Mouse (Mus musculus): ENCODE data around the gene Spaar. TPM values are rescaled to one million over a fixed set of nuclear protein-coding genes. Genes with fewer than 3 reads are reported as not detected.

Spaar gene
- 0.04 TPM in 1 of 2 replicates, not detected in the other for polyA plus RNA-seq (2015; fragmentation: Nextera tagmentation; extraction: Ambion mirVana)

DNA sequence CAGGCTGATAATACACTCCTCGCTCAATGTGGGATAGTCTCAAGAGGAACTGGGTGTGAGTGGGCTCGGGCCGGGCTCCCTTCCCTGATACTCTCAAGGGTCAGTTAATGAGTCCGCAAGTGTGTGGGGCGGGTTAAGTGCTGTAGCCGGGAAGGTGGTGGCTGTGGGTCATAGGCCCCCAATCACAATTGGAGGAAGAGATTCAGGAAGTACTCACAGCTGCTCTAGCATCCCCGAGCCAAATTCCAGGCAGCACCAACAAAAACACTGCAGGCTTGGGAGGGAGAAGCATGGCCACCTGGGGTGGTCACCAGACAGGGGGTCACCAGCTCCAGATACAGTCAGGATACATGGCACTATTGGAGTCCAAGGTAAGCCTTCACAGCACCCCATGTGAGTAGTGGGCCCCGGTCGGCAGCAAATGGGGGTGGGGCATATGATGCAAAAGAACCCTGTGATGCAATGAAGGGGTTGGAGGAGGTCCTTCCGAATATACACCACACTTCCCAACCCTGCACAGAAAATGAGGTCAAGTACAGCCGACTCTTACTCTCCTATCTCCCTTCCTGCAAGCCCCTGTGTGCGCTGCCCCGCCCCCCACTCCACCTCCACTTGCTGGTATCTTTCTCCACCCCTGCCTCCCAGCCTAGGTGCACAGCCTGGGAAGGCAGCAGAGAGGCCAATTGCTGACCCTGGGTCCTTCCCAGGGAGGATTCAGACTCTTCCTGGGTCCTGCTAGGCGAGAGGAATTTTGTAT, at the start of gene Spaar:
Spaar (plus strand) TSS at position 241 of the 757 bp plus-strand sequence.
- no peak for ATAC-seq
- Histone ChIP-seq H3K4me2 (ENCODE audit: low read length) (no peak within 1 kb of the TSS), H3K36me3 (ENCODE audit: control insufficient read depth, insufficient read depth, low read length) (no peaks in the 10 kb centered on the region), H3K27me3 (replicated peaks; ENCODE audit: control insufficient read depth, insufficient read depth, low read length) (no peaks in the 10 kb centered on the region), H3K9me3 (ENCODE audit: control insufficient read depth, low read length) (no peaks in the 10 kb centered on the region), H3K4me3 (ENCODE audit: low read length) (no peak within 1 kb of the TSS), H3K27ac (ENCODE audit: low read depth, low read length) (no peak within 1 kb of the TSS), H3K4me1 (ENCODE audit: control insufficient read depth, insufficient read depth, low read depth, low read length) (no peaks in the 10 kb centered on the region), H3K9ac (ENCODE audit: low read depth, low read length) (no peak within 1 kb of the TSS)
- WGBS, result 72% methylated on average over 14 of the region's 14 CpGs

DNA sequence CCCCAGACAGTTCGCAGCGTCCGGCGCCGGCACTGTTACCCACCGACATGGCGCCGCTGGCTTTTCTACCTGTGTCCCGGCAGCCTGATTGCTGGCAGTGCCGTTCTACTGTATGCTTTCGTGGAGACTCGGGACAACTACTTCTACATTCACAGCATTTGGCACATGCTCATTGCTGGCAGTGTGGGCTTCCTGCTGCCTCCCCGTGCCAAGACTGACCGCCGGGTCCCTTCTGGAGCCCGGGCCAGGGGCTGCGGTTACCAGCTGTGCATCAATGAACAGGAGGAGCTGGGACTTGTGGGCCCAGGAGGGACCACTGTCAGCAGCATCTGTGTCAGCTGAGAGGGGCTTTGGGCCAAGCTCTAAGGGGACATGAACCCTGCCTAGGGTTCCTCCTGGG, 39.8 kb upstream of the Spaar start:
- whole genome bisulfite sequencing, result 89% methylated on average over 17 of the region's 17 CpGs
- Histone ChIP-seq H3K4me2 (ENCODE audit: low read length) (no peak overlapping the region), H3K4me3 (ENCODE audit: low read length) (no peak overlapping the region), H3K27ac (ENCODE audit: low read depth, low read length) (no peak overlapping the region), H3K9ac (ENCODE audit: low read depth, low read length) (no peak overlapping the region), H3K36me3 (ENCODE audit: control insufficient read depth, insufficient read depth, low read length) (peaks cover 26% of the 10 kb centered on the region), H3K27me3 (replicated peaks; ENCODE audit: control insufficient read depth, insufficient read depth, low read length) (no peaks in the 10 kb centered on the region), H3K4me1 (ENCODE audit: control insufficient read depth, insufficient read depth, low read depth, low read length) (no peaks in the 10 kb centered on the region), H3K9me3 (ENCODE audit: control insufficient read depth, low read length) (no peaks in the 10 kb centered on the region)
- ATAC-seq, result no peak

- Histone ChIP-seq H3K4me1 (ENCODE audit: control insufficient read depth, insufficient read depth, low read depth, low read length) (no peaks in the 10 kb centered on the region), H3K27me3 (replicated peaks; ENCODE audit: control insufficient read depth, insufficient read depth, low read length) (no peaks in the 10 kb centered on the region), H3K36me3 (ENCODE audit: control insufficient read depth, insufficient read depth, low read length) (peaks cover 18% of the 10 kb centered on the region), H3K27ac (ENCODE audit: low read depth, low read length) (no peak overlapping the region), H3K4me3 (ENCODE audit: low read length) (no peak overlapping the region), H3K4me2 (ENCODE audit: low read length) (no peak overlapping the region), H3K9ac (ENCODE audit: low read depth, low read length) (no peak overlapping the region), H3K9me3 (ENCODE audit: control insufficient read depth, low read length) (no peaks in the 10 kb centered on the region)
- no peak for ATAC-seq
- WGBS, result 89% methylated on average over 5 of the region's 5 CpGs
Measured at GRCm38 (mm10) chr4:43691026-43691425, 38.8 kb upstream of the Spaar start.

GRCm38 (mm10) chr4:43693806-43694241, 36.0 kb upstream of the Spaar start:
- Histone ChIP-seq H3K9ac (ENCODE audit: low read depth, low read length) (no peak overlapping the region), H3K9me3 (ENCODE audit: control insufficient read depth, low read length) (no peaks in the 10 kb centered on the region), H3K27ac (ENCODE audit: low read depth, low read length) (no peak overlapping the region), H3K4me1 (ENCODE audit: control insufficient read depth, insufficient read depth, low read depth, low read length) (no peaks in the 10 kb centered on the region), H3K27me3 (replicated peaks; ENCODE audit: control insufficient read depth, insufficient read depth, low read length) (no peaks in the 10 kb centered on the region), H3K4me2 (ENCODE audit: low read length) (no peak overlapping the region), H3K36me3 (ENCODE audit: control insufficient read depth, insufficient read depth, low read length) (peaks cover 13% of the 10 kb centered on the region), H3K4me3 (ENCODE audit: low read length) (no peak overlapping the region)
- ATAC-seq, result no peak
- 81% methylated on average over 5 of the region's 5 CpGs for WGBS

GRCm38 (mm10) chr4:43694439-43695248, 35.2 kb upstream of the Spaar start:
- no peaks in the 10 kb centered on the region for H3K9me3 ChIP-seq (ENCODE audit: control insufficient read depth, low read length)

DNA sequence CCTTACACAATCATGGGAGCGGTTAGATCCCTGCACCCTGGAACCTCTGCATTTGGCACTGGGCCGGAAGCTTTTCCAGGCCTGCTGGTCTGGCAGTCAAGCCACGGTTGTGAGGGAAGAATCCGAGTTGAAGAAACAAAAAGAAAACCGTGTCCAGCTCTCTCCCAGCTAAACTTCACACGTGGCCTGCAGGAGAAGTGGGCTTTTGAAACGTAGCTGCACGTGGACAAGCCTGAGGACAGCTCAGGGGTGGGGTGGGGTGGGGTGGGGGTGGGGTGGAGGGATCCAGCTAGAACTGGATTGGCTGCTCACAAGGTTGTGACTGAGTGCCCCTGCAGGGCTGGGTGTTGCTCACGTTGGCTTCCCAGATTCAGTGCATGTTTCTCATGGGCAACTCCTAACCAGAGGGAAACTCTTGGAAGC, 34.6 kb upstream of the Spaar start:
- H3K27me3 ChIP-seq (replicated peaks; ENCODE audit: control insufficient read depth, insufficient read depth, low read length), result no peaks in the 10 kb centered on the region
- no peak for ATAC-seq

More at GRCm38 (mm10) chr4:43694439-43695248, 35.2 kb upstream of the Spaar start:
- no peak overlapping the region for H3K4me2 ChIP-seq (ENCODE audit: low read length)
- 90% methylated on average over 1 of the region's 1 CpGs for WGBS
- no peak overlapping the region for H3K27ac ChIP-seq (ENCODE audit: low read depth, low read length)
- no peak overlapping the region for H3K4me3 ChIP-seq (ENCODE audit: low read length)
- H3K27me3 ChIP-seq (replicated peaks; ENCODE audit: control insufficient read depth, insufficient read depth, low read length), result no peaks in the 10 kb centered on the region
- peaks cover 5% of the 10 kb centered on the region for H3K36me3 ChIP-seq (ENCODE audit: control insufficient read depth, insufficient read depth, low read length)
- H3K9ac ChIP-seq (ENCODE audit: low read depth, low read length), result no peak overlapping the region
- ATAC-seq, result no peak
- H3K4me1 ChIP-seq (ENCODE audit: control insufficient read depth, insufficient read depth, low read depth, low read length), result no peaks in the 10 kb centered on the region

GRCm38 (mm10) chr4:43696561-43696960, 33.3 kb upstream of the Spaar start:
- H3K27ac ChIP-seq (ENCODE audit: low read depth, low read length), result no peak overlapping the region
- no peaks in the 10 kb centered on the region for H3K36me3 ChIP-seq (ENCODE audit: control insufficient read depth, insufficient read depth, low read length)
- H3K9ac ChIP-seq (ENCODE audit: low read depth, low read length), result no peak overlapping the region
- no peaks in the 10 kb centered on the region for H3K9me3 ChIP-seq (ENCODE audit: control insufficient read depth, low read length)
- H3K4me2 ChIP-seq (ENCODE audit: low read length), result no peak overlapping the region
- H3K4me1 ChIP-seq (ENCODE audit: control insufficient read depth, insufficient read depth, low read depth, low read length), result no peaks in the 10 kb centered on the region
- ATAC-seq, result 0 out of 2 replicates have a peak, but pooled peaks have one; percentile 16
- no peak overlapping the region for H3K4me3 ChIP-seq (ENCODE audit: low read length)
- 83% methylated on average over 13 of the region's 13 CpGs for WGBS
- H3K27me3 ChIP-seq (replicated peaks; ENCODE audit: control insufficient read depth, insufficient read depth, low read length), result no peaks in the 10 kb centered on the region

More for the DNA sequence above, 34.6 kb upstream of the Spaar start:
- Histone ChIP-seq H3K4me2 (ENCODE audit: low read length) (no peak overlapping the region), H3K9me3 (ENCODE audit: control insufficient read depth, low read length) (no peaks in the 10 kb centered on the region), H3K4me1 (ENCODE audit: control insufficient read depth, insufficient read depth, low read depth, low read length) (no peaks in the 10 kb centered on the region), H3K9ac (ENCODE audit: low read depth, low read length) (no peak overlapping the region), H3K4me3 (ENCODE audit: low read length) (no peak overlapping the region), H3K27ac (ENCODE audit: low read depth, low read length) (no peak overlapping the region), H3K36me3 (ENCODE audit: control insufficient read depth, insufficient read depth, low read length) (no peaks in the 10 kb centered on the region; the same call in 1 of the 2 replicates)
- 32% methylated on average over 9 of the region's 9 CpGs for WGBS

GRCm38 (mm10) chr4:43700707-43701106, 29.1 kb upstream of the Spaar start, which contains the start of gene Olfr70:
Gene Olfr70 (minus strand): TSS chr4:43700807.
- no peaks in the 10 kb centered on the region for H3K36me3 ChIP-seq (ENCODE audit: control insufficient read depth, insufficient read depth, low read length)
- H3K4me3 ChIP-seq (ENCODE audit: low read length), result no peak within 1 kb of the TSS
- ATAC-seq, result no peak
- WGBS, result 94% methylated on average over 6 of the region's 6 CpGs
- H3K4me1 ChIP-seq (ENCODE audit: control insufficient read depth, insufficient read depth, low read depth, low read length), result no peaks in the 10 kb centered on the region
- H3K9me3 ChIP-seq (ENCODE audit: control insufficient read depth, low read length), result no peaks in the 10 kb centered on the region
- H3K4me2 ChIP-seq (ENCODE audit: low read length), result no peak within 1 kb of the TSS
- H3K27me3 ChIP-seq (replicated peaks; ENCODE audit: control insufficient read depth, insufficient read depth, low read length), result no peaks in the 10 kb centered on the region; the same call in 1 of the 2 replicates
- no peak within 1 kb of the TSS for H3K27ac ChIP-seq (ENCODE audit: low read depth, low read length)
- H3K9ac ChIP-seq (ENCODE audit: low read depth, low read length), result no peak within 1 kb of the TSS

DNA sequence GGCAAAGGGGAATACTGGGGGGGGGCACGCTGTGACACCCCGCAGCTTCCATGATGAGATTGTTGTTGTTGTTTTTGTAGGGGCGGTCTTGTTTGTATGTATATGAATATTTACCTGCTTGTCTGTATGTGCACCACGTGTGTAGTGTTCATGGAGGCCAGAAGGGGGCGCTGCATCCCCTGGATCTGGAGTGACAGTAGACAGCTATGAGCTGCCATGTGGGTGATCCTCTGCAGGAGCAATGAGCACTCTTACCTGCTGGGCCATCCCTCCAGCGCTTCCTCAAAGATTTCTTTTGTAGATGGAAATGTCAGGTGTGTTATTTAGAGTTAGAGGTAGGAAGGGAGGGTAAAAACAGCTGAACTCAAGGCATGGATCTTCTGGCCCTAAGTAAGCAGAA, 26.4 kb upstream of the Spaar start:
- Histone ChIP-seq H3K9ac (ENCODE audit: low read depth, low read length) (no peak overlapping the region), H3K4me2 (ENCODE audit: low read length) (no peak overlapping the region), H3K27me3 (replicated peaks; ENCODE audit: control insufficient read depth, insufficient read depth, low read length) (no peaks in the 10 kb centered on the region; the same call in 1 of the 2 replicates), H3K9me3 (ENCODE audit: control insufficient read depth, low read length) (no peaks in the 10 kb centered on the region), H3K4me3 (ENCODE audit: low read length) (no peak overlapping the region), H3K36me3 (ENCODE audit: control insufficient read depth, insufficient read depth, low read length) (no peaks in the 10 kb centered on the region), H3K4me1 (ENCODE audit: control insufficient read depth, insufficient read depth, low read depth, low read length) (no peaks in the 10 kb centered on the region), H3K27ac (ENCODE audit: low read depth, low read length) (no peak overlapping the region)
- ATAC-seq, result no peak
- 86% methylated on average over 6 of the region's 6 CpGs for WGBS

All from hindbrain, embryonic 16.5 days (tissue).